Mouse (Mus musculus) kidney, embryonic 14.5 days (tissue): ENCODE measurements around the gene Kpna1. TPM values are rescaled to one million over a fixed set of nuclear protein-coding genes. Genes with fewer than 3 reads are reported as not detected.
"Not testable (repeated sequence)": the region's sequence is repeated elsewhere in the genome, so short reads cannot be mapped to it uniquely, and the experiment has no call there.

Experiments used
- ATAC-seq: fragments of 200-750 bp; cut with Nextera tagmentation; 2 replicates; pipeline ENCODE4 v1.8.0; 2017; ENCODE audit warnings: moderate number of reproducible peaks, mild to moderate bottlenecking, moderate TSS enrichment, moderate library complexity; ENCODE audit not compliant: low FRiP score, low TSS enrichment
- H3K27ac ChIP-seq: fragments of 300-500 bp; sonication (generic); 2 replicates; pipeline ENCODE4 v1.5.1; 2014; ENCODE audit warnings: low read depth, mild to moderate bottlenecking, low read length, moderate library complexity, mixed read lengths
- H3K27me3 ChIP-seq: fragments of 300-500 bp; sonication (generic); 2 replicates; pipeline ENCODE4 v1.6.1; 2014; ENCODE audit warnings: mild to moderate bottlenecking, low read length; ENCODE audit not compliant: control insufficient read depth, insufficient read depth
- H3K36me3 ChIP-seq: fragments of 300-500 bp; sonication (generic); 2 replicates; pipeline ENCODE4 v1.6.1; 2014; ENCODE audit warnings: low read length, mixed read lengths; ENCODE audit not compliant: control insufficient read depth, insufficient read depth
- H3K4me1 ChIP-seq: fragments of 300-500 bp; sonication (generic); 2 replicates; pipeline ENCODE4 v1.6.1; 2014; ENCODE audit warnings: low read length, mixed read lengths; ENCODE audit not compliant: control insufficient read depth, insufficient read depth
- H3K4me2 ChIP-seq: fragments of 300-500 bp; sonication (generic); replicated peaks from 2 replicates; pipeline ENCODE4 v1.6.1; 2014; ENCODE audit warnings: low read depth, mild to moderate bottlenecking, low read length
- H3K4me3 ChIP-seq: fragments of 300-500 bp; sonication (generic); 2 replicates; pipeline ENCODE4 v1.5.1; 2014; ENCODE audit warnings: mild to moderate bottlenecking, low read length
- H3K9ac ChIP-seq: fragments of 300-500 bp; sonication (generic); 2 replicates; pipeline ENCODE4 v1.6.1; 2014; ENCODE audit warnings: low read depth, mild to moderate bottlenecking, low read length, moderate library complexity
- H3K9me3 ChIP-seq: fragments of 300-500 bp; sonication (generic); 2 replicates; pipeline ENCODE4 v1.6.1; 2016; ENCODE audit warnings: low read length; ENCODE audit not compliant: control insufficient read depth
- WGBS: fragments of 180-500 bp; shearing (Covaris S2); extraction: QIAGEN DNeasy Blood & Tissue Kit; methylation state at CpG from one replicate; pipeline ENCODE4 v1.1.7; 2014; 5-methylcytosine and 5-hydroxymethylcytosine counted together
- polyA plus RNA-seq: library from polyadenylated mRNA; unstranded; fragments of >200 nt; fragmentation: Nextera tagmentation; extraction: Ambion mirVana; gene quantifications from 2 replicates; pipeline ENCODE4 v1.2.1, GENCODE M21; 2014

Gene Kpna1
- polyA plus RNA-seq, 1 experiment from 2014 or later: 44.6 TPM

GRCm38 (mm10) chr16:35982902-35983516 is 4.5 kb downstream of the Kpna1 start:
- H3K27ac ChIP-seq: peak overlapping the region; percentile 99
- ATAC-seq: peak; percentile 93
- H3K27me3 ChIP-seq: 0 out of 2 replicates have a peak, but pooled peaks cover 2% of the 10 kb centered on the region
- peak overlapping the region; percentile 64 for H3K4me2 ChIP-seq
- peak overlapping the region; percentile 92 for H3K9ac ChIP-seq
- peak overlapping the region; percentile 86 for H3K4me3 ChIP-seq
- peaks cover 4% of the 10 kb centered on the region; the same call in 1 of the 2 replicates for H3K4me1 ChIP-seq
- no peaks in the 10 kb centered on the region for H3K36me3 ChIP-seq
- WGBS: under 1% methylated on average over 54 of the region's 54 CpGs
- H3K9me3 ChIP-seq: no peaks in the 10 kb centered on the region

GRCm38 (mm10) chr16:35983517-35984101 is 5.1 kb downstream of the Kpna1 start:
- H3K4me2 ChIP-seq: peak overlapping the region; percentile 45
- ATAC-seq: peak; percentile 76
- H3K4me3 ChIP-seq: peak overlapping the region; percentile 86
- no peaks in the 10 kb centered on the region for H3K9me3 ChIP-seq
- 0% methylated on average over 31 of the region's 86 CpGs for WGBS
- peaks cover 4% of the 10 kb centered on the region; the same call in 1 of the 2 replicates for H3K4me1 ChIP-seq
- H3K27me3 ChIP-seq: 0 out of 2 replicates have a peak, but pooled peaks cover 2% of the 10 kb centered on the region
- H3K36me3 ChIP-seq: no peaks in the 10 kb centered on the region
- peak overlapping the region; percentile 92 for H3K9ac ChIP-seq
- H3K27ac ChIP-seq: peak overlapping the region; percentile 99

- Histone ChIP-seq H3K4me2 (peak overlapping the region; percentile 45), H3K9ac (no peak overlapping the region), H3K27ac (no peak overlapping the region), H3K4me1 (peaks cover 4% of the 10 kb centered on the region; the same call in 1 of the 2 replicates), H3K27me3 (0 out of 2 replicates have a peak, but pooled peaks cover 2% of the 10 kb centered on the region), H3K36me3 (no peaks in the 10 kb centered on the region), H3K9me3 (no peaks in the 10 kb centered on the region), H3K4me3 (peak overlapping the region; percentile 86; the same call in 1 of the 2 replicates)
- 72% methylated on average over 3 of the region's 3 CpGs for WGBS
- no peak for ATAC-seq
Measured at GRCm38 (mm10) chr16:35984471-35984870, 5.9 kb downstream of the Kpna1 start.

- H3K4me3 ChIP-seq: no peak overlapping the region
- no peak overlapping the region for H3K4me2 ChIP-seq
- no peaks in the 10 kb centered on the region for H3K36me3 ChIP-seq
- H3K27ac ChIP-seq: no peak overlapping the region
- peaks cover 4% of the 10 kb centered on the region; the same call in 1 of the 2 replicates for H3K4me1 ChIP-seq
- H3K9ac ChIP-seq: no peak overlapping the region
- H3K9me3 ChIP-seq: no peaks in the 10 kb centered on the region
- no peaks in the 10 kb centered on the region for H3K27me3 ChIP-seq
- WGBS: 73% methylated on average over 1 of the region's 1 CpGs
- ATAC-seq: no peak
Measured at GRCm38 (mm10) chr16:35987930-35988329, 9.4 kb downstream of the Kpna1 start.

GRCm38 (mm10) chr16:35992391-35992790 is 13.8 kb downstream of the Kpna1 start:
- ATAC-seq: no peak
- WGBS: 51% methylated on average over 1 of the region's 1 CpGs
- Histone ChIP-seq H3K4me1 (no peaks in the 10 kb centered on the region), H3K9me3 (no peaks in the 10 kb centered on the region), H3K4me3 (no peak overlapping the region), H3K4me2 (no peak overlapping the region), H3K27ac (no peak overlapping the region), H3K27me3 (no peaks in the 10 kb centered on the region), H3K9ac (no peak overlapping the region), H3K36me3 (no peaks in the 10 kb centered on the region)

- no peak for ATAC-seq
- no peak overlapping the region for H3K27ac ChIP-seq
- no peak overlapping the region for H3K9ac ChIP-seq
- H3K4me2 ChIP-seq: no peak overlapping the region
- no peaks in the 10 kb centered on the region for H3K9me3 ChIP-seq
- H3K4me1 ChIP-seq: no peaks in the 10 kb centered on the region
- H3K4me3 ChIP-seq: no peak overlapping the region
- H3K27me3 ChIP-seq: no peaks in the 10 kb centered on the region
- no peaks in the 10 kb centered on the region for H3K36me3 ChIP-seq
- 89% methylated on average over 3 of the region's 3 CpGs for WGBS
Measured at GRCm38 (mm10) chr16:35993316-35993715, 14.8 kb downstream of the Kpna1 start.

GRCm38 (mm10) chr16:35998852-35999251 is 20.3 kb downstream of the Kpna1 start:
- 94% methylated on average over 4 of the region's 4 CpGs for WGBS
- peaks cover 16% of the 10 kb centered on the region for H3K36me3 ChIP-seq
- not testable (repeated sequence) for H3K4me2 ChIP-seq

GRCm38 (mm10) chr16:36008396-36008795 is 29.8 kb downstream of the Kpna1 start:
- H3K36me3 ChIP-seq: peaks cover 14% of the 10 kb centered on the region
- no peak overlapping the region for H3K9ac ChIP-seq
- no peak overlapping the region for H3K4me3 ChIP-seq
- no peak overlapping the region for H3K4me2 ChIP-seq
- no peaks in the 10 kb centered on the region for H3K4me1 ChIP-seq
- WGBS: 96% methylated on average over 3 of the region's 3 CpGs
- no peaks in the 10 kb centered on the region for H3K9me3 ChIP-seq
- H3K27ac ChIP-seq: no peak overlapping the region
- ATAC-seq: no peak
- no peaks in the 10 kb centered on the region for H3K27me3 ChIP-seq

More at GRCm38 (mm10) chr16:35998852-35999251, 20.3 kb downstream of the Kpna1 start:
- not testable (repeated sequence) for H3K9me3 ChIP-seq, H3K27ac ChIP-seq, H3K4me1 ChIP-seq, H3K9ac ChIP-seq, H3K27me3 ChIP-seq, ATAC-seq, H3K4me3 ChIP-seq

- Histone ChIP-seq H3K9ac (no peak overlapping the region), H3K27ac (no peak overlapping the region), H3K9me3 (no peaks in the 10 kb centered on the region), H3K27me3 (no peaks in the 10 kb centered on the region), H3K4me1 (no peaks in the 10 kb centered on the region), H3K4me3 (no peak overlapping the region), H3K36me3 (peaks cover 48% of the 10 kb centered on the region), H3K4me2 (no peak overlapping the region)
- 94% methylated on average over 1 of the region's 1 CpGs for WGBS
- no peak for ATAC-seq
Measured at GRCm38 (mm10) chr16:36016335-36016734, 37.8 kb downstream of the Kpna1 start.
